Mouse (Mus musculus) monocyte, adult 5-6 weeks (primary cell): Measurements from ENCODE around the gene Iglon5. TPM values are rescaled to one million over a fixed set of nuclear protein-coding genes. Genes with fewer than 3 reads are reported as not detected.
A peak's percentile ranks its signal among the peaks of the same experiment; 100 is the strongest.

Experiments used
- ATAC-seq: fragments of 153-309, 156-312 bp; replicated peaks from 2 replicates; pipeline ENCODE4 v1.8.0; 2017; ENCODE audit warnings: mild to moderate bottlenecking; ENCODE audit not compliant: low TSS enrichment, insufficient number of reproducible peaks, severe bottlenecking, poor library complexity, low FRiP score
- total RNA-seq: library from RNA; stranded (forward); fragments of 200-1000, 200-491, 200-594 nt; gene quantifications from 3 replicates; pipeline ENCODE4 v1.2.3, GENCODE M21; 2017

Iglon5 gene
- total RNA-seq, 1 experiment from 2014 or later: not detected

DNA sequence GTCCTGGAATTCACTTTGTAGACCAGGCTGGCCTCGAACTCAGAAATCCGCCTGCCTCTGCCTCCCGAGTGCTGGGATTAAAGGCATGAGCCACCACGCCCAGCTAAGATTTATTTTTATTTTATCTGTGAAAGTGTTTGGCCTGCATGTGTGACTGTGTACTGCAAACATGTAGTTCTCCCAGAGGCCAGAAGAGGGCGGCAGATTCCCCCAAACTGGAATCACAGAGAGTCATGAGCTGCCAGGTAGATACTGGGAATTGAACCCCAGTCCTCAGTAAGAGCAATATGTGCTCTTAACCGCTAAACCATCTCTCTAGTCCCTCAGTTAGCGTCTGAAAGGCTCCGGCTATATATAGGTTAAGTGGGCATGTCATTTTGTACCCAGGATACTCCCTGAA lies 19.5 kb downstream of the Iglon5 start:
- no peak for ATAC-seq

DNA sequence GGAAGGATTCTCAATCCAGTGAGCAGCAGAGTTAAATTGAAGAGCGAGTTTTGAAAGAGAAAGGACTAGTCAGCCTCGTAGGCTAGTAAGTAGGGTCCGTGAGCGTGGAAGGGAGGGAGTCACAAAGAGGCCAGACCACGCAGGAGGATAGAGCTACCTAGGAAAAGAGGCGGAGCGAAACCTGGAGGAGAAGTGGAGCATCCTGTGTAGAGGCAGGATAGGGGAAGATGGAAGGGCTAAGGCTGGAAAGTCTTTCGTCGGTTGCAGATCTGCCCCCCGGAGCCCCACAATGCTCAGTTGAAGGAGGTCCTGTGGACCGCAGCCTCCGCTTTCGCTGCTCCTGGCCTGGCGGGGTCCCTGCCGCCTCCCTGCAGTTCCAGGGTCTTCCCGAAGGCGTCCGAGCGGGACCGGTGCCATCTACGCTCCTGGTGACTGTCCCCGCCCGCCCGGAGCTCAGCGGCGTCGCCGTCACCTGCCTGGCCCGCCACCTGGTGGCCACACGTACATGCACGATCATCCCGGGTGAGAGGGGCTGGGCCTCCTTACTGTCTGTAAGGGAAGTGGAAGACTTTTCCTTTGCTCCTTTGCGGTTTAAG lies 23.7 kb downstream of the Iglon5 start:
- ATAC-seq: peak; percentile 30; the same call in 1 of the 2 replicates

DNA sequence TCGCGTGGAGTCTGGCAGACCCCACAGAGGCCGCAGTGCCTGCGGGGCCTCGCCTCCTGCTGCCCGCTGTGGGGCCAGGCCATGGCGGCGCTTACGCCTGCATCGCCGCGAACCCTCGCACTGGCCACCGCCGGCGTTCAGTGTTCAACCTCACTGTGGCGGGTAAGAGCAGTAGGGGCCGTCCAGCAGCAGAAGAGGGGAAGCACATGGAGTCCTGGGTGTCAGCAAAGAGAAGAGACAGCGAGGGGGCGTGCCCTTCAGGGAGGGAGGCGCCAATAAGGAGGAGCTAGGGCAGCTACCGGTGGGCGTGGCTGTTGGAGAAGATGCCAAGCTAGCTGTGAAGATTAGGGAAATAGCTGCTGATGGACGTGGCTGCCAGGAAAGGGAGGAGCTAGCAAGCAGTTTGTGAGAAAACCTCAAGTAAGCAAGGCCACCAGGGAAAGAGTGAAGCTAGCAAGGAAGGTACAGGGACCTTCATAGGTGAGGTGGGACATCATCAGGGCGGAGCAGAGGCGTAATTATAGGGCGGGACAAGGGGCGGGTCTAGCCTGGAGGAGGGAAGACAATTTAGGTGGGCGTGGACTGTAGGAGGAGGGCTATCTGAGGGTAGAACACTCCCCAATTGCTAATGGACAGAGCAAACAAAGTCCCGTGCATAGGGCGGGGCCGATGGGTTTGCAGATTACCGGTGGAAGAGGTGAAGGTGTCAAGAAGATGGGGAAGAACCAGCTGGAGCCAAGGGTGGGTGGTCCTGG lies 24.4 kb downstream of the Iglon5 start:
- peak; percentile 89 for ATAC-seq

DNA sequence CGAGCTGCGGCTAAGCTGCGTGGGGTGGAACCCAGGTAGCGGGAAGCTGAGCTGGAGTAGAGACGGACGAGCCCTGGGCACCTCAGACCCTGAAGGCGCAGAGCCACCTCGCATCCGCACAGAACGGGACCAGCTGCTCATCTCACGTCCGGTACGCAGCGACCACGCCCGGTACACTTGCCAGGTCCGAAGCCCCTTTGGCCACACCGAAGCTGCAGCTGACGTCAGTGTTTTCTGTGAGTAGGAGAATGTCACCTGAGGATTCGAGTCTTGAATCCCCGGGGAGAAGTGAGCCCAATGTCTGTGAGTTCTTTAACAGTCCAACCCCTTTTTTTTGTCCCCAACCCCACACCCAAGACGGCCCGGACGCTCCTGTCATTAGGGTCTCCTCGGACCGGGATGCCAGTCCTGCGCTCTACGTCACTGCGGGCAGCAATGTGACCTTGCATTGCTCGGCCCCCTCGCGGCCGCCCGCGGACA lies 25.0 kb downstream of the Iglon5 start:
- no peak for ATAC-seq

GRCm38 (mm10) chr7:43463976-43464375 lies 25.9 kb downstream of the Iglon5 start:
- ATAC-seq: no peak

- no peak for ATAC-seq
Observed at GRCm38 (mm10) chr7:43462851-43463250, 27.0 kb downstream of the Iglon5 start, which contains the start of gene Vsig10l. Gene Vsig10l (plus strand): TSS chr7:43463151.

DNA sequence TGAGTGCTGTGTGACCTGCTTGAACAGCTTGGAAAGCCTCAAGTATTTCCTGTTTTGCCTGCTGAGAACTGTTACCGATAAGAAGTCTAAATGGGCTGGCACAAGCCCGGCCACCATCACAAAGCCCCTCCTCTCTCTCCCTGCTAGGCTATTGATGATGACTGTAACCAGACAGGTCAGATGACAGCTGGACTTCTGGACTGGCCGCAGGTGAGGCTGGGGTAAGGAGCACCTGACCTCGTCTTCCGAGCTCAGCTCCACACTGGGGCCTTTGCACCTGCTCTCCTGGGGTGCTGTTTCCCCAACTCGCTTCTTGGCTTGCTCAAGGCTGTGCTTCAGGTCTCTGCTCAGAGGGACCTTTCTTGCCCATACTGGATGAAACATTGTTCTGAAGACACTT lies 35.5 kb downstream of the Iglon5 start:
- no peak for ATAC-seq

DNA sequence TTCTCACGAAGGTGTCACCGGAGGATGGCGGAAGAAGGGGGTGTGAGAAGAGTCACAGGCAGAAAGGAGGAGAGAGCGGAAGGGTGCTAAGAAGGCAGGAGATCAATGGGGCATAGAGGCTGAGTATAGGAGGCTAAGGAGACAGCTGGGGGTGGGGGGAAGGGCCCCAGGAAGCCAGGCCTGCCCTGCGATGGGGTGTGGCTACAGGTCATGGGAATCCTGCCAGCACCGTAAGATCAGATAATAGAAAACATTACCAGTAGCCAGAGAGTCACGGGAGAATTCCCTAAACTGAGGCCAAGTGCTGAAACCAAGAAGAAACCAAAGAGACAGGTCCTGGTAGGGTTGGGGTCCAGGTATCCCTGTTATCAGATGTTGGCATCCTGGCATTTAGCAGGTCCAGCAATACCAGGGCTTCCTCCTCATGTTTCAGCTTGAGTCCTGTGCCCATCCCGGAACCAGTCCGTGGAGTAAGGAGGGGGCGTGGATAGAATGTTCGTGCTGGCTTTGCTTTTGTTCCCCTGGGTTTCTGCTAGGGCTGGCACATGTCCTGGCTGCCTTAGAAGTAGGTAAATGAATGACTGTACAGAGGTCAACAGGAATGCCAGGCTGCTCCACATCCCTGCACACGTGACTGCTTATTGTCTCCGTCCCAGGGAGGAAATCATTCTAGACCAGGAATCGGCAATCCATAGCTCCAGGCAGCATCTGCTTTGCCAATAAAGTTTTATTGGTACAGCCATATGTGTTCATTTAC lies 36.1 kb downstream of the Iglon5 start:
- no peak for ATAC-seq

DNA sequence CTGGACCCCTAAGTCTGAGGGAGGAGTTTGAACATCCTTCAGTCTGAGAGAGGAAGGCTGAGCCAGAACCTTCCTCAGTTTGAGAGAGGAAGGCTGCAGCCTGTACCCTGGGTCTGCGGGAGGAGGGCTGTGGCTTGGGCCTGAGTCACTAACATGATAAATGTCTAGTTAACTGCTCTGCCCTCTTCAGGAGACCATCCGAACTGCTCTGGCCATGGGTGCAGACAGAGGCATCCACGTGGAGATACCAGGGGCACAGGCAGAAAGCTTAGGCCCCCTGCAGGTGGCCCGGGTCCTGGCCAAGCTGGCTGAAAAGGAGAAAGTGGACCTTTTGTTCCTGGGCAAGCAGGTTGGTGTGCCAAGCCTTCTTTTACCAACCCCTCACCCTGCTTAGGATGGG lies 37.3 kb downstream of the Iglon5 start:
- ATAC-seq: peak; percentile 44

DNA sequence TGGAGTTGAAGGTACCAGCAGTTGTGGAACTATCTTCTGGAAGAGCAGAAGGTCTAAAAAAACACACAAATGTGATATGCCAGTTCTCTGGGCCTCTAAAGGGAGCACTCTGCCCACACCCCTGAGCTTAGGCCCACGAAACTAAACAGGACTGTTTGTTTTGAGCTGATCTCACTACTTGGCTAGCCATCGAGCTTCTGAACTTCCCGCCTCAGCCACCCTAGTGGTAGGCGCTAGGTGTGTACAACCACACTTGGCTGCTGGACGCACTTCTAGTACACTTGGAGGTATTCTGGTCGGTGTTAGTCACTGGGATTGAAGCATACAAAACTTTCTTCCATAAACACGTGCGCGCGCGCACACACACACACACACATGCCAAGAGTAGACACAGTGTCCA lies 38.1 kb downstream of the Iglon5 start:
- no peak for ATAC-seq

- ATAC-seq: no peak
Observed at GRCm38 (mm10) chr7:43449811-43450210, 40.1 kb downstream of the Iglon5 start.

DNA sequence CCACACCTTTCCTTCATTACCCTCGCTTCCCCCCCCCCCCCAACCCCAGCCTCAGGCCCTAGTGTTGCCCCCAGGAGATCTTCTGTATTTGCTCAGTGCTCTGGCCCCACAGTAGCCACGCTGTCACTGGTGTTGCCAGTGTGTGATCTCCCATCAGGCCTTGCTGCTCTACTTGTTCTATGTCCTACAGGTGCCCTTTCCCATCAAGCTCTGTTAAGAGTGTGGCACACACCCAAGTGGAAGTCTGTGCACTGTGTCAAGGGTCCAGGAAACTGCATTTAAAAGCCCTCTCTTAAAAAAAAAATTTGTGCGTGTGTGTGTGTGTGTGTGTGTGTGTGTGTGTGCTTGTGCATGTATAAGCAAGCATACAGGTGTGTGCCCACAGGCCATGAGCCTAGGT lies 41.6 kb downstream of the Iglon5 start:
- no peak for ATAC-seq

- no peak for ATAC-seq
Observed at GRCm38 (mm10) chr7:43447801-43448200, 42.1 kb downstream of the Iglon5 start.

DNA sequence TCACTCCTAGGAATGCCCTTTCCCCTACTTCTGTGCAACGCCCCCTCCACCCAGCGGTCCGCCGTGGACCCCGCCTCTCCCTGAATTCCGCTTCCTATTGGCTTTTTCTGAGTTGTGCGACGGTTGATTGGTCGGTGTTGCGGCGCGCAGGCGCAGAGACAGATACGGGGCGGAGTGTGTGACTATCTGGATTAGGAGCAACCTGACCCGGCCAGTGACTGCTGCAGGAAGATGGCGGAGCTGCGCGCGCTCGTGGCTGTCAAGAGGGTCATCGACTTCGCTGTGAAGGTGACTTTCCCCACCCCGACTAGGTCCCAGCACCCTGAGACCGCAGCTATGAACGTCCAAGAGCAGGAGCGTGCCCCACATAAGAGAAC lies 46.0 kb downstream of the Iglon5 start, which contains the start of the genes Etfb and Gm45233:
Gene Etfb, plus strand, starts transcription at position 167 of the 377 bp plus-strand sequence.
Gene Gm45233, plus strand, starts transcription at position 212 of the 377 bp plus-strand sequence.
- ATAC-seq: peak; percentile 94

GRCm38 (mm10) chr7:43443126-43443916 lies 46.6 kb downstream of the Iglon5 start:
- peak; percentile 59 for ATAC-seq

DNA sequence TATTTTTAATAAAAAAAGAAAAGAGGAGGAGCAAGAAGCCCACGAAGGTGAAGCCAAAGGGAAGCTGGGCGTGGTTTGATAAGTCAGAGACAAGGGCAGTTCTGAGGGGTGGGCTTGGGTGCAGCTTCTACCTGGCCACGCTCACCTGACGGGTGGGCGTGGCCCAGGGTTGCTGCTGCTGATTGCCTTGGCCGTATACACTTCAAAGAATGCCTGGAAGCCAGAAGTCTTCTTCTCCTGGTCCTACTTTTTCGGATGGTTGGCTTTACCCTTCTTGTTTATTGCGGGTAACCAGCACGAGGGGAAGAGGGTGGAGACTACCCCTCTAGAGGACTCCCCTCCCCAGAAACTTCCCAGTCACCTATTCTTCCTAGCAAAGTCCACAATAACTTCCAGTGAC lies 47.2 kb downstream of the Iglon5 start:
- no peak for ATAC-seq

- ATAC-seq: no peak
Observed at GRCm38 (mm10) chr7:43441071-43441470, 48.8 kb downstream of the Iglon5 start.

DNA sequence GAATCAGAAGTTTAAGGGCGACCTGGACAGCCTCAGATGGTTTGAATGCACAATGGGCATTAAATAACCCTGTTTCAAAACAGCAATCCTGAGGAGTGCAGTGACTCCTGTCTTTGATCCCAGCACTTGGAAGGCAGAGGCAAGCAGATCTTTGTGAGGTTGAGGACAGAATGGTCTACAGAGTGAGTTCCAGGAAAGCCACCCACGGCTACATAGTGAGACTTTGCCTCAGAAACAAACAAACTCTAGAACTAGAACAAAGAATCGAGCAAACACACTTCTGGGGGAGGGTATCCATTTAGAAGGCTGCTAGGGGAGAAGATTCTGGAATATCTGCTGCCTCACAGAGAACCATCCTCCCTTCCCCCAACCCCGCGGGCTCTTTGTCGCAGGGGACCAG lies 49.4 kb downstream of the Iglon5 start, which contains the start of gene Cldnd2:
Gene Cldnd2, plus strand, starts transcription at position 301 of the 400 bp plus-strand sequence.
- no peak for ATAC-seq

DNA sequence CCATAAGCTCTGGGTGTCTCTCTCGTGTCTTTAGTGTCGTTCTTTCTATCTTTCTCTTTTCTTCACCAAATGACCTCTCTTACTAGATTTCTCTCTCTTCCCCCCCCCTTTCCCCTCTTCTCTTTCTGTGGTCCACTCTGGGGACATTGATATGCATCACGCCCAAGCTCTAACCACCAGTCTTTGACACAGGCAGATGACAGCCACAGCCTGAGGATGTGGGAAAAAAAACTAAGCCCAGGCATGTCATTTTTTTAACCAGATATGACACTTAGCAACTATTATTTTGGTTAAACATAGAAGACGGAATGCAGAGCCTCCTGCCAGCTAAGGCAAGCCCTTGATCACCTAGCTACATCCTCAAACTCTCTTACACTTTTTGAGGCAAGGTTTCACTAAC lies 51.3 kb downstream of the Iglon5 start:
- no peak for ATAC-seq
